Mouse (Mus musculus) intestine, embryonic 16.5 days (tissue): ENCODE measurements around the gene Rnf152. TPM values are rescaled to one million over a fixed set of nuclear protein-coding genes. Genes with fewer than 3 reads are reported as not detected.

Experiments
- ATAC-seq: fragments of 200-750 bp; cut with Nextera tagmentation; 2 replicates; pipeline ENCODE4 v1.8.0; 2017; ENCODE audit warnings: moderate TSS enrichment, moderate library complexity
- H3K27ac ChIP-seq: fragments of 300-500 bp; sonication (generic); 2 replicates; pipeline ENCODE4 v1.5.1; 2014; ENCODE audit warnings: mild to moderate bottlenecking, low read length
- H3K27me3 ChIP-seq: fragments of 300-500 bp; sonication (generic); replicated peaks from 2 replicates; pipeline ENCODE4 v1.6.1; 2014; ENCODE audit warnings: low read length, control low read depth, mixed read lengths; ENCODE audit not compliant: control insufficient read depth, insufficient read depth
- H3K36me3 ChIP-seq: fragments of 300-500 bp; sonication (generic); 2 replicates; pipeline ENCODE4 v1.6.1; 2014; ENCODE audit warnings: low read length, control low read depth; ENCODE audit not compliant: control insufficient read depth, insufficient read depth
- H3K4me1 ChIP-seq: fragments of 300-500 bp; sonication (generic); 2 replicates; pipeline ENCODE4 v1.6.1; 2014; ENCODE audit warnings: low read length, control low read depth, mixed read lengths; ENCODE audit not compliant: control insufficient read depth, insufficient read depth
- H3K4me2 ChIP-seq: fragments of 300-500 bp; sonication (generic); 2 replicates; pipeline ENCODE4 v1.6.1; 2014; ENCODE audit warnings: low read depth, low read length, control low read depth
- H3K4me3 ChIP-seq: fragments of 300-500 bp; sonication (generic); 2 replicates; pipeline ENCODE4 v1.5.1; 2014; ENCODE audit warnings: mild to moderate bottlenecking, low read length
- H3K9ac ChIP-seq: fragments of 300-500 bp; sonication (generic); 2 replicates; pipeline ENCODE4 v1.6.1; 2014; ENCODE audit warnings: low read depth, low read length
- H3K9me3 ChIP-seq: fragments of 300-500 bp; sonication (generic); 2 replicates; pipeline ENCODE4 v1.6.1; 2016; ENCODE audit warnings: low read length, control low read depth; ENCODE audit not compliant: control insufficient read depth
- WGBS: fragments of 180-500 bp; shearing (Covaris S2); extraction: QIAGEN DNeasy Blood & Tissue Kit; methylation state at CpG from one replicate; pipeline ENCODE4 v1.1.7; 2014; 5-methylcytosine and 5-hydroxymethylcytosine counted together
- polyA plus RNA-seq: library from polyadenylated mRNA; unstranded; fragments of >200 nt; fragmentation: Nextera tagmentation; extraction: Ambion mirVana; gene quantifications from 2 replicates; pipeline ENCODE4 v1.2.1, GENCODE M21; 2015

The Rnf152 gene
- polyA plus RNA-seq, 1 experiment from 2014 or later, result 1.7 TPM

- no peak overlapping the region for H3K4me2 ChIP-seq
- H3K4me1 ChIP-seq, result no peaks in the 10 kb centered on the region
- no peaks in the 10 kb centered on the region for H3K9me3 ChIP-seq
- no peaks in the 10 kb centered on the region for H3K36me3 ChIP-seq
- no peak overlapping the region for H3K27ac ChIP-seq
- no peak overlapping the region for H3K4me3 ChIP-seq
- WGBS, result 95% methylated on average over 3 of the region's 3 CpGs
- H3K27me3 ChIP-seq, result no peaks in the 10 kb centered on the region
- ATAC-seq, result no peak
- H3K9ac ChIP-seq, result no peak overlapping the region
Observed at GRCm38 (mm10) chr1:105249190-105249589, 107.3 kb downstream of the Rnf152 start.

GRCm38 (mm10) chr1:105246651-105247050, 109.9 kb downstream of the Rnf152 start:
- Histone ChIP-seq H3K9me3 (no peaks in the 10 kb centered on the region), H3K27me3 (no peaks in the 10 kb centered on the region), H3K4me3 (no peak overlapping the region), H3K4me2 (no peak overlapping the region), H3K36me3 (no peaks in the 10 kb centered on the region), H3K9ac (no peak overlapping the region), H3K27ac (no peak overlapping the region), H3K4me1 (no peaks in the 10 kb centered on the region)
- WGBS, result 67% methylated on average over 2 of the region's 2 CpGs
- ATAC-seq, result no peak

GRCm38 (mm10) chr1:105246075-105246574, 110.4 kb downstream of the Rnf152 start:
- Histone ChIP-seq H3K27me3 (no peaks in the 10 kb centered on the region), H3K4me3 (no peak overlapping the region), H3K4me1 (no peaks in the 10 kb centered on the region), H3K9ac (no peak overlapping the region), H3K9me3 (no peaks in the 10 kb centered on the region), H3K36me3 (no peaks in the 10 kb centered on the region), H3K27ac (no peak overlapping the region), H3K4me2 (no peak overlapping the region)
- WGBS, result 60% methylated on average over 3 of the region's 3 CpGs
- ATAC-seq, result no peak

GRCm38 (mm10) chr1:105243359-105244142, 113.0 kb downstream of the Rnf152 start:
- H3K36me3 ChIP-seq, result no peaks in the 10 kb centered on the region
- no peaks in the 10 kb centered on the region for H3K4me1 ChIP-seq
- H3K4me2 ChIP-seq, result no peak overlapping the region
- no peaks in the 10 kb centered on the region for H3K27me3 ChIP-seq
- no peak overlapping the region for H3K9ac ChIP-seq
- 46% methylated on average over 6 of the region's 6 CpGs for WGBS
- H3K9me3 ChIP-seq, result no peaks in the 10 kb centered on the region
- ATAC-seq, result peak; percentile 92
- H3K4me3 ChIP-seq, result no peak overlapping the region
- no peak overlapping the region for H3K27ac ChIP-seq

- Histone ChIP-seq H3K27ac (no peak overlapping the region), H3K4me3 (no peak overlapping the region), H3K36me3 (no peaks in the 10 kb centered on the region), H3K27me3 (no peaks in the 10 kb centered on the region), H3K9me3 (no peaks in the 10 kb centered on the region), H3K4me1 (no peaks in the 10 kb centered on the region), H3K4me2 (no peak overlapping the region), H3K9ac (no peak overlapping the region)
- no peak for ATAC-seq
Observed at GRCm38 (mm10) chr1:105240185-105240584, 116.3 kb downstream of the Rnf152 start.
